In the genomic region with DNA sequence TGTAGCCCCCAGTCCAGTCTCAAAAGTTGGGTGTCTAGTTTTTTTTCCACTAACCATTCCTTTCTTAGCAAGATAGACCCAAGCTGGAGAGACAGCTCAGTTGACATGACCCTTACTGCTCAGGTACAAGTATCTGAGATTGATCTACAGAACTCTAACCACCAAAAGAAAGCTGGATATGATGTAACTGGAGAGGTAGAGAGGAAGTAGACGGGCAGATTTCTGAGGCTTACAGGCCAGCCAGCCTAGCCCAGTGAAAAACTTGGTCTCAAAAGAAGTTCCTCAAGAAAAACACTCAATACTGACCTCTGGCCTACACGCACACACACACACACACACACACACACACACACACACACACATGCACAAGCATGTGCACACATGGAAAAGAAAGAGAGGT, we compare ENCODE assay signal across 30 mouse cellular contexts.
"Had no signal": no experiment of that assay in that cellular context is flagged by ENCODE, and none has a peak within 500 bp of the region (broad histone marks: within the 10 kb centered on the region; RNA-seq: fewer than 3 reads in every experiment).

No protein-coding gene starts in this region.

- H3K4me1 ChIP-seq: liver, embryonic 12.5 days; liver, embryonic 13.5 days; liver, embryonic 15.5 days; midbrain, embryonic 10.5 days; midbrain, embryonic 12.5 days; midbrain, embryonic 15.5 days; neural tube, embryonic 12.5 days had no signal

- H3K9ac ChIP-seq: limb, embryonic 12.5 days; limb, embryonic 13.5 days; limb, embryonic 15.5 days; liver, embryonic 12.5 days; liver, embryonic 13.5 days; liver, embryonic 14.5 days; liver, embryonic 15.5 days; liver, postnatal 0 days; lung, embryonic 14.5 days; lung, embryonic 15.5 days; midbrain, embryonic 12.5 days; midbrain, embryonic 13.5 days; midbrain, embryonic 15.5 days; neural tube, embryonic 12.5 days had no signal

- DNase-seq: left cerebral cortex, postnatal 4 days; liver; liver, embryonic 13.5 days; liver, postnatal 0 days; lung, adult 18-20 months; lung, adult 2 months; lung, embryonic 14.5 days; lung, postnatal 10 days; lung, postnatal 14 days; lung, postnatal 36 days; lung, postnatal 4 days; midbrain, embryonic 14.5 days had no signal

- H3K4me3 ChIP-seq: limb, embryonic 10.5 days; limb, embryonic 12.5 days; limb, embryonic 13.5 days; limb, embryonic 15.5 days; liver, embryonic 12.5 days; liver, embryonic 13.5 days; liver, embryonic 15.5 days; lung, embryonic 15.5 days; midbrain, embryonic 10.5 days; midbrain, embryonic 12.5 days; midbrain, embryonic 13.5 days; midbrain, embryonic 15.5 days; myocyte; neural tube, embryonic 12.5 days had no signal

- H3K27me3 ChIP-seq: limb, embryonic 12.5 days; limb, embryonic 13.5 days; limb, embryonic 15.5 days; liver, embryonic 12.5 days; liver, embryonic 13.5 days; liver, embryonic 15.5 days; lung, embryonic 15.5 days; megakaryocyte, embryonic 14.5 days; midbrain, embryonic 12.5 days; midbrain, embryonic 13.5 days; midbrain, embryonic 15.5 days; neural tube, embryonic 12.5 days had no signal

- H3K36me3 ChIP-seq: limb, embryonic 10.5 days; limb, embryonic 12.5 days; limb, embryonic 13.5 days; limb, embryonic 15.5 days; liver, embryonic 12.5 days; liver, embryonic 13.5 days; liver, embryonic 15.5 days; lung, embryonic 15.5 days; midbrain, embryonic 10.5 days; midbrain, embryonic 12.5 days; midbrain, embryonic 13.5 days; midbrain, embryonic 15.5 days; neural tube, embryonic 12.5 days had no signal

- ATAC-seq: liver, embryonic 12.5 days; liver, postnatal 0 days; lung, postnatal 0 days; midbrain, embryonic 13.5 days; midbrain, embryonic 15.5 days; midbrain, embryonic 16.5 days had no signal

- H3K27ac ChIP-seq: limb, embryonic 10.5 days; limb, embryonic 12.5 days; limb, embryonic 13.5 days; limb, embryonic 15.5 days; liver, embryonic 12.5 days; liver, embryonic 13.5 days; liver, embryonic 14.5 days; liver, embryonic 15.5 days; lung, embryonic 15.5 days; macrophage; midbrain, embryonic 10.5 days; midbrain, embryonic 12.5 days; midbrain, embryonic 13.5 days; midbrain, embryonic 15.5 days; neural tube, embryonic 12.5 days had no signal
